Mouse (Mus musculus) left cerebral cortex, adult 9 months (tissue): ENCODE data around the gene Pid1.

Experiments
- DNase-seq, 2 experiments: peaks; one replicate each; pipeline ENCODE4 v3.0.0; 2022; ENCODE audit warnings: low spot score in 2 of 2

The Pid1 gene

DNA sequence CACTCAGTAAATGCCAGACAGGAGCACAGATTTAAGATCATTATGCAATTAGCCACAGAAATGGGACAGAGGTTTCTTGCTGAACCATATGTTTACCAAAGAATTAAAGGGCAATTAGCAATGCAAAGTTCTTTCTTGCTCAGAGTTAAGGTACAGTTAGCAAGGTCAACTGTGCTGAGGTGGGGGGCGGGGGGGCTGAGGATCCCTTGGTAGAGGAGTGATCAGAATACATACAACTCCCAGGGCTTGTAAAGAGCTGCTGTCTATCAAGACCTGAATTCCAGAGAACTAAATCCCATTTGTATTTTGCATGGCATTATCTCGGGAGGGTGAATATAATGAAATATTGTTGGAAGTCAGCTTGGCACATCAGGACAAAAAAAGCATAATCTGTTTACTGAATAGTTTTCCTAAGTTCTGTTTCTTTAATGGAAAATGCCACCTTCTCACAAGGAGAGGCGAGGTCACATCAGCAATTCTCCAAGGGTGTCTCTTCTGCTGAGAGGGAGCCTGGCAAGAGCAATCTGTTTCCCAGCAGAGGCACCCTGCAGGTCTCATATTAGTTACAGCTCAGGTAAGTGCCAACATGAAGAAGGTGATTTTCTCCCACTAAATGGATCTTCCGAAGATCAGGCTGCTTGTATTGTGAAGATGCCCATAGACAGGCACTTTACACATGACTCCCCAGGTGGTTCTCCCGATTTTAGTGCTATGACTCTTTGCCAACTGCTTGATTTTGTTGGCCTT, 306.9 kb downstream of the Pid1 start:
- no peak for DNase-seq

- DNase-seq: no peak
These were observed 307.7 kb downstream of the Pid1 start for GRCm38 (mm10) chr1:84056306-84056705.

- no peak for DNase-seq
These were observed 338.2 kb downstream of the Pid1 start for GRCm38 (mm10) chr1:84025746-84026145.

- no peak for DNase-seq
These were observed 351.1 kb downstream of the Pid1 start for GRCm38 (mm10) chr1:84012871-84013375.

DNA sequence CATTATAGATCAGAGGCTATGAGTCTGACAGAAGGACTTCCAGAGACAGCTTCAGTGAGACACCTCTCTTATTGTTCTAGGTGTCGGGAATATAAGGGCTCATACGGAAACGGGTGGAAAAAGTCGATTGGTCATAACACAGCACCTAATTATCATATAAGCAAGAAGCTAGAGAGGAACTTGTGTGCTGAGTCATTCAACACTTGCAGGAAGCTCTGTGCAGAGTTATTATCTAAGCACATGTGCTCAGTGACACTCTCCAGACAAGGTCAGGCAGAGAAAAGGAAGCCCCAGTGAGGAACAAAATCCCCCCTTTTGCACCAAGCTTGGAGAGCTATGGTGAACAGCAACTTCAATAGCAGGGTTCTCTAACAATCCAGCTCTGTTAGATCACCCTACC, 361.4 kb downstream of the Pid1 start:
- no peak for DNase-seq
